Mouse (Mus musculus): ENCODE data around the gene Ciart. TPM values are rescaled to one million over a fixed set of nuclear protein-coding genes. Genes with fewer than 3 reads are reported as not detected.
"Not testable (repeated sequence)": the region's sequence is repeated elsewhere in the genome, so short reads cannot be mapped to it uniquely, and the experiment has no call there.

The Ciart gene
- polyA plus RNA-seq, 1 experiment from 2014 or later, result 5.8 TPM

GRCm38 (mm10) chr3:95879063-95879462 is 3.0 kb downstream of the Ciart start:
- Histone ChIP-seq H3K9me3 (no peaks in the 10 kb centered on the region), H3K36me3 (no peaks in the 10 kb centered on the region), H3K4me3 (replicated peaks) (no peak overlapping the region), H3K4me2 (replicated peaks) (no peak overlapping the region), H3K9ac (no peak overlapping the region), H3K27ac (no peak overlapping the region), H3K27me3 (replicated peaks) (no peaks in the 10 kb centered on the region), H3K4me1 (replicated peaks) (peaks cover 13% of the 10 kb centered on the region)
- no peak for ATAC-seq
- 85% methylated on average over 4 of the region's 4 CpGs for WGBS

- H3K9me3 ChIP-seq, result no peaks in the 10 kb centered on the region
- no peak overlapping the region for H3K27ac ChIP-seq
- no peaks in the 10 kb centered on the region for H3K27me3 ChIP-seq (replicated peaks)
- ATAC-seq, result no peak
- H3K36me3 ChIP-seq, result no peaks in the 10 kb centered on the region
- H3K4me1 ChIP-seq (replicated peaks), result peaks cover 11% of the 10 kb centered on the region
- 63% methylated on average over 7 of the region's 7 CpGs for WGBS
- H3K9ac ChIP-seq, result peak overlapping the region; percentile 70
- H3K4me2 ChIP-seq (replicated peaks), result peak overlapping the region; percentile 67
- H3K4me3 ChIP-seq (replicated peaks), result peak overlapping the region; percentile 64
Measured at GRCm38 (mm10) chr3:95872048-95872447, 10.0 kb downstream of the Ciart start.

GRCm38 (mm10) chr3:95871392-95871867 is 10.6 kb downstream of the Ciart start, which contains the start of gene Mrps21:
Mrps21 (minus strand) TSS chr3:95871519.
- Histone ChIP-seq H3K4me1 (replicated peaks) (peaks cover 11% of the 10 kb centered on the region), H3K27ac (peak within 1 kb of the TSS; percentile 92), H3K4me3 (replicated peaks) (peak within 1 kb of the TSS; percentile 64), H3K4me2 (replicated peaks) (peak within 1 kb of the TSS; percentile 67), H3K27me3 (replicated peaks) (no peaks in the 10 kb centered on the region), H3K9me3 (no peaks in the 10 kb centered on the region), H3K36me3 (no peaks in the 10 kb centered on the region), H3K9ac (peak within 1 kb of the TSS; percentile 70)
- ATAC-seq, result peak; percentile 98
- under 1% methylated on average over 33 of the region's 33 CpGs for WGBS

- Histone ChIP-seq H3K27ac (peak overlapping the region; percentile 92), H3K36me3 (no peaks in the 10 kb centered on the region), H3K9me3 (no peaks in the 10 kb centered on the region), H3K4me2 (replicated peaks) (peak overlapping the region; percentile 67), H3K27me3 (replicated peaks) (no peaks in the 10 kb centered on the region), H3K4me1 (replicated peaks) (peaks cover 11% of the 10 kb centered on the region), H3K9ac (peak overlapping the region; percentile 70), H3K4me3 (replicated peaks) (peak overlapping the region; percentile 64)
- peak; percentile 56 for ATAC-seq
- WGBS, result 5% methylated on average over 15 of the region's 15 CpGs
Measured at GRCm38 (mm10) chr3:95870976-95871375, 11.1 kb downstream of the Ciart start.

GRCm38 (mm10) chr3:95867408-95867807 is 14.6 kb downstream of the Ciart start:
- no peak overlapping the region for H3K9ac ChIP-seq
- no peaks in the 10 kb centered on the region for H3K27me3 ChIP-seq (replicated peaks)
- ATAC-seq, result no peak
- peaks cover 10% of the 10 kb centered on the region for H3K4me1 ChIP-seq (replicated peaks)
- peaks cover 11% of the 10 kb centered on the region; the same call in 1 of the 2 replicates for H3K36me3 ChIP-seq
- no peak overlapping the region for H3K4me2 ChIP-seq (replicated peaks)
- no peak overlapping the region for H3K4me3 ChIP-seq (replicated peaks)
- H3K9me3 ChIP-seq, result no peaks in the 10 kb centered on the region
- no peak overlapping the region for H3K27ac ChIP-seq
- 91% methylated on average over 2 of the region's 2 CpGs for WGBS

GRCm38 (mm10) chr3:95866071-95866470 is 16.0 kb downstream of the Ciart start:
- H3K27me3 ChIP-seq (replicated peaks), result no peaks in the 10 kb centered on the region
- H3K4me2 ChIP-seq (replicated peaks), result no peak overlapping the region
- H3K4me1 ChIP-seq (replicated peaks), result 0 out of 2 replicates have a peak, but pooled peaks cover 5% of the 10 kb centered on the region
- no peak for ATAC-seq
- no peaks in the 10 kb centered on the region for H3K9me3 ChIP-seq
- no peak overlapping the region for H3K27ac ChIP-seq
- peaks cover 11% of the 10 kb centered on the region; the same call in 1 of the 2 replicates for H3K36me3 ChIP-seq
- no peak overlapping the region for H3K4me3 ChIP-seq (replicated peaks)
- 86% methylated on average over 5 of the region's 5 CpGs for WGBS
- H3K9ac ChIP-seq, result no peak overlapping the region

- Histone ChIP-seq H3K27ac (no peak overlapping the region), H3K27me3 (replicated peaks) (no peaks in the 10 kb centered on the region), H3K9me3 (no peaks in the 10 kb centered on the region), H3K9ac (no peak overlapping the region), H3K36me3 (peaks cover 11% of the 10 kb centered on the region; the same call in 1 of the 2 replicates), H3K4me3 (replicated peaks) (no peak overlapping the region), H3K4me1 (replicated peaks) (0 out of 2 replicates have a peak, but pooled peaks cover 4% of the 10 kb centered on the region), H3K4me2 (replicated peaks) (no peak overlapping the region)
- WGBS, result 87% methylated on average over 20 of the region's 20 CpGs
- ATAC-seq, result no peak
Measured at GRCm38 (mm10) chr3:95865571-95865970, 16.5 kb downstream of the Ciart start.

- Histone ChIP-seq H3K4me1 (replicated peaks) (no peaks in the 10 kb centered on the region), H3K27ac (no peak overlapping the region), H3K4me3 (replicated peaks) (no peak overlapping the region), H3K9ac (no peak overlapping the region), H3K4me2 (replicated peaks) (no peak overlapping the region), H3K9me3 (no peaks in the 10 kb centered on the region), H3K27me3 (replicated peaks) (no peaks in the 10 kb centered on the region), H3K36me3 (peaks cover 11% of the 10 kb centered on the region; the same call in 1 of the 2 replicates)
- 85% methylated on average over 5 of the region's 5 CpGs for WGBS
- no peak for ATAC-seq
Measured at GRCm38 (mm10) chr3:95865050-95865449, 17.0 kb downstream of the Ciart start.

GRCm38 (mm10) chr3:95863578-95863977 is 18.5 kb downstream of the Ciart start:
- Histone ChIP-seq H3K36me3 (peaks cover 11% of the 10 kb centered on the region; the same call in 1 of the 2 replicates), H3K4me3 (replicated peaks) (no peak overlapping the region), H3K4me1 (replicated peaks) (no peaks in the 10 kb centered on the region), H3K9ac (no peak overlapping the region), H3K9me3 (no peaks in the 10 kb centered on the region), H3K27me3 (replicated peaks) (no peaks in the 10 kb centered on the region), H3K4me2 (replicated peaks) (no peak overlapping the region), H3K27ac (no peak overlapping the region)
- ATAC-seq, result no peak
- 81% methylated on average over 7 of the region's 7 CpGs for WGBS

GRCm38 (mm10) chr3:95861796-95862195 is 20.3 kb downstream of the Ciart start:
- no peak overlapping the region for H3K4me3 ChIP-seq (replicated peaks)
- H3K9me3 ChIP-seq, result no peaks in the 10 kb centered on the region
- no peak overlapping the region for H3K4me2 ChIP-seq (replicated peaks)
- no peak overlapping the region for H3K27ac ChIP-seq
- 45% methylated on average over 2 of the region's 2 CpGs for WGBS
- H3K27me3 ChIP-seq (replicated peaks), result no peaks in the 10 kb centered on the region
- no peak overlapping the region for H3K9ac ChIP-seq
- ATAC-seq, result peak; percentile 48; the same call in 1 of the 2 replicates
- H3K4me1 ChIP-seq (replicated peaks), result no peaks in the 10 kb centered on the region
- H3K36me3 ChIP-seq, result peaks cover 11% of the 10 kb centered on the region; the same call in 1 of the 2 replicates

- Histone ChIP-seq H3K27me3 (replicated peaks) (no peaks in the 10 kb centered on the region), H3K4me1 (replicated peaks) (no peaks in the 10 kb centered on the region), H3K9me3 (no peaks in the 10 kb centered on the region), H3K27ac (no peak overlapping the region), H3K4me2 (replicated peaks) (no peak overlapping the region), H3K4me3 (replicated peaks) (no peak overlapping the region), H3K9ac (no peak overlapping the region), H3K36me3 (peaks cover 11% of the 10 kb centered on the region; the same call in 1 of the 2 replicates)
- no peak for ATAC-seq
- 73% methylated on average over 10 of the region's 10 CpGs for WGBS
Measured at GRCm38 (mm10) chr3:95861216-95861615, 20.8 kb downstream of the Ciart start.

GRCm38 (mm10) chr3:95860323-95860722 is 21.7 kb downstream of the Ciart start:
- peaks cover 8% of the 10 kb centered on the region; the same call in 1 of the 2 replicates for H3K36me3 ChIP-seq
- ATAC-seq, result no peak
- no peak overlapping the region for H3K4me3 ChIP-seq (replicated peaks)
- H3K27me3 ChIP-seq (replicated peaks), result no peaks in the 10 kb centered on the region
- no peaks in the 10 kb centered on the region for H3K9me3 ChIP-seq
- WGBS, result 90% methylated on average over 3 of the region's 3 CpGs
- no peak overlapping the region for H3K9ac ChIP-seq
- H3K4me2 ChIP-seq (replicated peaks), result no peak overlapping the region
- no peak overlapping the region for H3K27ac ChIP-seq
- no peaks in the 10 kb centered on the region for H3K4me1 ChIP-seq (replicated peaks)

- not testable (repeated sequence) for H3K9me3 ChIP-seq; ATAC-seq; H3K4me3 ChIP-seq (replicated peaks); H3K9ac ChIP-seq; H3K27me3 ChIP-seq (replicated peaks); H3K4me1 ChIP-seq (replicated peaks); H3K36me3 ChIP-seq; H3K4me2 ChIP-seq (replicated peaks); H3K27ac ChIP-seq
- WGBS, result 80% methylated on average over 3 of the region's 3 CpGs
Measured at GRCm38 (mm10) chr3:95858278-95858677, 23.8 kb downstream of the Ciart start.
